Mouse (Mus musculus) left cerebral cortex, adult 18-20 months (tissue): Measurements from ENCODE around the gene Gm20422. TPM values are rescaled to one million over a fixed set of nuclear protein-coding genes. Genes with fewer than 3 reads are reported as not detected.
A peak's percentile ranks its signal among the peaks of the same experiment; 100 is the strongest.
"Not testable (repeated sequence)": the region's sequence is repeated elsewhere in the genome, so short reads cannot be mapped to it uniquely, and the experiment has no call there.

Experiments
- DNase-seq, 2 experiments: peaks; one replicate each; pipeline ENCODE4 v3.0.0; 2021 to 2022; ENCODE audit warnings: low spot score in 2 of 2, mixed read lengths in 1 of 2
- total RNA-seq, 2 experiments: library from RNA; stranded (reverse); gene quantifications; 2 replicates each; pipeline ENCODE4 v1.2.3; 2021

Gene Gm20422
- total RNA-seq, 2 experiments from 2014 or later: 1.3 TPM; not detected in 1

GRCm38 (mm10) chr8:69716403-69717231 lies 58.1 kb downstream of the Gm20422 start:
- DNase-seq: peak; percentile 92 to 94

- no peak for DNase-seq
These were observed 59.3 kb downstream of the Gm20422 start for GRCm38 (mm10) chr8:69715366-69715765.

- DNase-seq: no peak
These were observed 61.2 kb downstream of the Gm20422 start for GRCm38 (mm10) chr8:69713516-69713915.

GRCm38 (mm10) chr8:69710624-69711023 lies 64.1 kb downstream of the Gm20422 start, which contains the start of gene Zfp869:
Gene Zfp869, minus strand, starts transcription at chr8:69710724.
- not testable (repeated sequence) for DNase-seq

GRCm38 (mm10) chr8:69701810-69702209 lies 72.9 kb downstream of the Gm20422 start:
- DNase-seq: no peak

Other genes with a start within 250 kb of the Gm20422 start
- gene Zfp868, start 149.3 kb downstream of the Gm20422 start, total RNA-seq: 10 to 100 TPM; 19.2 to 19.6 TPM
- gene Zfp964, start 120.4 kb downstream of the Gm20422 start, total RNA-seq: 1 to 10 TPM; 3.1 to 4.9 TPM
- gene Zfp869, start 64.2 kb downstream of the Gm20422 start, total RNA-seq: 10 to 100 TPM; 21.0 to 22.5 TPM
- 1 to 10 TPM; 2.6 to 5.1 TPM for gene Zfp963, start 24.9 kb downstream of the Gm20422 start, total RNA-seq
- 10 to 100 TPM; 36.2 to 36.4 TPM for gene Atp13a1, start 16.3 kb upstream of the Gm20422 start, total RNA-seq
- gene Zfp866, start 16.3 kb upstream of the Gm20422 start, total RNA-seq: 10 to 100 TPM; 26.6 to 27.8 TPM
- gene Gmip, start 33.8 kb upstream of the Gm20422 start, total RNA-seq: 10 to 100 TPM in 1 of 2 experiments, 1 to 10 TPM in 1; 9.0 to 12.8 TPM
- under 1 TPM; 0.59 to 0.60 TPM for gene Lpar2, start 47.5 kb upstream of the Gm20422 start, total RNA-seq
- gene Pbx4, start 57.6 kb upstream of the Gm20422 start, total RNA-seq: 10 to 100 TPM; 14.1 to 17.8 TPM
- under 1 TPM; 0.33 to 0.59 TPM for gene Cilp2, start 112.8 kb upstream of the Gm20422 start, total RNA-seq
- not detected for gene Tssk6, start 127.3 kb upstream of the Gm20422 start, total RNA-seq
- gene Ndufa13, start 127.7 kb upstream of the Gm20422 start, total RNA-seq: 100 to 1,000 TPM; 148 to 155 TPM
- 10 to 100 TPM; 28.3 to 30.7 TPM for gene Yjefn3, start 127.8 kb upstream of the Gm20422 start, total RNA-seq
- 10 to 100 TPM; 28.7 TPM for gene Gatad2a, start 221.5 kb upstream of the Gm20422 start, total RNA-seq